Mouse (Mus musculus) MEL (cell line): ENCODE measurements at regions not wholly inside any gene's neighbourhood (a gene's known extent, or its start where the extent isn't known, plus 50 kb on each side); places are given as distances from the start of the nearest gene placed in this dataset.

Experiments used
- DNase-seq: peaks from one replicate; pipeline ENCODE4 v3.0.0; 2011; ENCODE audit warnings: low read depth, low spot score
- H3K27ac ChIP-seq: 2 replicates; pipeline ENCODE4 v1.5.1; 2012; ENCODE audit warnings: low read depth, mild to moderate bottlenecking, control low read depth, low read length, moderate library complexity; ENCODE audit not compliant: control insufficient read depth
- H3K27me3 ChIP-seq, 2 experiments: fragments of 150-350 bp in 1 of 2; sonication (generic) in 1 of 2; 2 replicates each; pipeline ENCODE4 v1.6.1; 2012; ENCODE audit warnings: low read length in 2 of 2, mild to moderate bottlenecking in 2 of 2, improper control_type of control experiment in 1 of 2, moderate library complexity in 1 of 2; ENCODE audit not compliant: insufficient read depth in 2 of 2, control insufficient read depth in 1 of 2
- H3K36me3 ChIP-seq, 2 experiments: 2 replicates each; pipeline ENCODE4 v1.6.1; 2012 to 2014; ENCODE audit warnings: low read length in 2 of 2, improper control_type of control experiment in 1 of 2, inconsistent platforms in 1 of 2, mild to moderate bottlenecking in 1 of 2; ENCODE audit not compliant: insufficient read depth in 2 of 2, control insufficient read depth in 1 of 2
- H3K4me1 ChIP-seq, 2 experiments: fragments of 150-350 bp in 1 of 2; sonication (generic) in 1 of 2; 2 replicates each; pipeline ENCODE4 v1.6.1; 2012; ENCODE audit warnings: low read length in 2 of 2, improper control_type of control experiment in 1 of 2, mild to moderate bottlenecking in 1 of 2; ENCODE audit not compliant: insufficient read depth in 2 of 2, control insufficient read depth in 1 of 2
- H3K4me3 ChIP-seq, 2 experiments: fragments of 150-350 bp in 1 of 2; sonication (generic) in 1 of 2; 2 replicates each; pipeline ENCODE4 v1.5.1; 2012; ENCODE audit warnings: low read depth in 2 of 2, low read length in 2 of 2, mild to moderate bottlenecking in 2 of 2, moderate library complexity in 2 of 2, control low read depth in 1 of 2, improper control_type of control experiment in 1 of 2; ENCODE audit not compliant: control insufficient read depth in 1 of 2, insufficient read depth in 1 of 2
- H3K79me2 ChIP-seq: 2 replicates; pipeline ENCODE4 v1.6.1; 2012; ENCODE audit warnings: mild to moderate bottlenecking, low read length, moderate library complexity; ENCODE audit not compliant: control insufficient read depth, poor library complexity, insufficient read depth
- H3K9ac ChIP-seq: 2 replicates; pipeline ENCODE4 v1.6.1; 2012; ENCODE audit warnings: low read depth, mild to moderate bottlenecking, control low read depth, low read length, moderate library complexity; ENCODE audit not compliant: control insufficient read depth, poor library complexity, severe bottlenecking
- H3K9me3 ChIP-seq: fragments of 150-350 bp; sonication (generic); replicated peaks from 2 replicates; pipeline ENCODE4 v1.6.1; 2012; ENCODE audit warnings: mild to moderate bottlenecking, low read length, improper control_type of control experiment, moderate library complexity; ENCODE audit not compliant: insufficient read depth
- E2F4 ChIP-seq: IDR thresholded peaks from 2 replicates; pipeline ENCODE4 v1.6.1; 2011; ENCODE audit warnings: low read depth, low read length, improper control_type of control experiment, borderline replicate concordance
- ELF1 ChIP-seq: IDR thresholded peaks from 2 replicates; pipeline ENCODE4 v1.6.1; 2014; ENCODE audit warnings: low read depth, mild to moderate bottlenecking, inconsistent platforms, low read length, improper control_type of control experiment, moderate library complexity
- EP300 ChIP-seq, 2 experiments: IDR thresholded peaks; 2 replicates each; pipeline ENCODE4 v1.6.1; 2011; ENCODE audit warnings: improper control_type of control experiment in 2 of 2, low read length in 2 of 2, low read depth in 1 of 2, mild to moderate bottlenecking in 1 of 2
- JUND ChIP-seq: IDR thresholded peaks from 2 replicates; pipeline ENCODE4 v1.6.1; 2011; ENCODE audit warnings: low read depth, mild to moderate bottlenecking, improper control_type of control experiment, low read length
- MAFK ChIP-seq: IDR thresholded peaks from 2 replicates; pipeline ENCODE4 v1.6.1; 2011; ENCODE audit warnings: low read depth, mild to moderate bottlenecking, low read length, improper control_type of control experiment, borderline replicate concordance
- MEF2A ChIP-seq: IDR thresholded peaks from 2 replicates; pipeline ENCODE4 v1.6.1; 2014; ENCODE audit warnings: low read depth, mild to moderate bottlenecking, inconsistent platforms, low read length, improper control_type of control experiment; ENCODE audit not compliant: poor library complexity, insufficient replicate concordance, severe bottlenecking; ENCODE audit errors: extremely low read depth
- MXI1 ChIP-seq: IDR thresholded peaks from 2 replicates; pipeline ENCODE4 v1.6.1; 2011; ENCODE audit warnings: mild to moderate bottlenecking, low read depth, low read length, improper control_type of control experiment
- MYC ChIP-seq: IDR thresholded peaks from 2 replicates; pipeline ENCODE4 v1.6.1; 2011; ENCODE audit warnings: low read depth, mild to moderate bottlenecking, low read length, improper control_type of control experiment, moderate library complexity
- POLR2A ChIP-seq, 2 experiments: IDR thresholded peaks; 2 replicates each; pipeline ENCODE4 v1.6.1; 2011 to 2012; ENCODE audit warnings: low read length in 2 of 2, mild to moderate bottlenecking in 2 of 2, control low read depth in 1 of 2, improper control_type of control experiment in 1 of 2, low read depth in 1 of 2, moderate library complexity in 1 of 2; ENCODE audit not compliant: control insufficient read depth in 1 of 2, insufficient read depth in 1 of 2, poor library complexity in 1 of 2
- POLR2AphosphoS2 ChIP-seq: IDR thresholded peaks from 2 replicates; pipeline ENCODE4 v1.6.1; 2011; ENCODE audit warnings: low read length, improper control_type of control experiment
- RAD21 ChIP-seq: IDR thresholded peaks from 2 replicates; pipeline ENCODE4 v1.6.1; 2011; ENCODE audit warnings: mild to moderate bottlenecking, low read depth, low read length, improper control_type of control experiment

DNA sequence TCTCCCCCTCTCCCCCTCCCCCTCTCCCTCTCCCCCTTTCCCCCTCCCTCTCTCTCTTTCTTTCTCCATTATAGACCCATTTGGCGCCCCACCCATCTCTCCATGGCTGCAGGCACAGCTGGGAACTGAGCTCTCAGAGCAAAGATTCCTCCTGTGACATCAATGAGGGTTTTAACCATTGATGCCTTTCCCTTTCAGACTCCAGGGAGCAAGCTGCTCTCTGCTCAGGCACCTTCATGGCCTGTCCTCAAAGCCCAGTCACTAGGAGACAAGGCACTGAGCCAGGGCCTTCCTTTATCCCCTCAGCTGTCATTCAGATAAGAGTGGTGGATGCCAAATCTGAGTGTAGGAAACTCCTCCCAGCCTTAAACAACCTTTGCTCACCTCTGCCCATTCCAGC is 56.8 kb upstream of the Gm45716 start:
- DNase-seq, result no peak
- Histone ChIP-seq H3K4me1 (no peaks in the 10 kb centered on the region), H3K79me2 (no peaks in the 10 kb centered on the region), H3K27me3 (peaks cover 12 to 18% of the 10 kb centered on the region in 2 experiments; a peak in 3 of 4 replicates), H3K27ac (no peak overlapping the region), H3K36me3 (no peaks in the 10 kb centered on the region), H3K4me3 (no peak overlapping the region), H3K9me3 (no peaks in the 10 kb centered on the region), H3K9ac (no peak overlapping the region)
- TF ChIP-seq E2F4, result no peak
- no peak for TF ChIP-seq MXI1
- no peak for TF ChIP-seq MEF2A
- TF ChIP-seq POLR2AphosphoS2, result no peak

DNA sequence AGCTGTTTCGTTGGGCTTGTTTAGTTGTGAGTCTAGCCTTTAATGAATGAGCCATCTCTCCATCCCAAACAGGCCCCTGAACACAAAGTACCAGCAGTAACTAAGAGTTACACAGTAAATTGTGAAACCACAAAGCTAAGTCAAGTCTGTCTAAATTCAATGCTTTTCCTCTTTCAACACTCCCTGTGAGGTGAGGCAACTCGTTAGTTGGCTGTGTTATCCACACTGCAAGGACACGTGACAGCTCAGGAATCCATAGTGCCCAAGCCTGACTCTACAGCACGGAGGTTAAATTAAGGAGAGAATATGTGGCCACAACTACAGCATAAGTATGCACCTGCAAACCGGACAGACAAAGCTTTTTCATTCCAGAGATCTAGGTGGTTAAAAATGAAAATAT is 54.9 kb upstream of the Gm45716 start:
- H3K27me3 ChIP-seq, result peaks cover 10 to 18% of the 10 kb centered on the region in 2 experiments; a peak in 3 of 4 replicates
- TF ChIP-seq ELF1 (no peak), MYC (no peak), MAFK (no peak), EP300 (IDR thresholded peaks at IDR 0.05; ENCODE audit: low read depth in 1 of 2, low read length in 2 of 2) (no peak)
- DNase-seq, result no peak
- H3K79me2 ChIP-seq, result no peaks in the 10 kb centered on the region
- H3K27ac ChIP-seq, result no peak overlapping the region
- no peak overlapping the region for H3K4me3 ChIP-seq
- H3K9ac ChIP-seq, result no peak overlapping the region
- no peaks in the 10 kb centered on the region for H3K4me1 ChIP-seq
- H3K36me3 ChIP-seq, result no peaks in the 10 kb centered on the region
- H3K9me3 ChIP-seq, result no peaks in the 10 kb centered on the region

- H3K79me2 ChIP-seq, result no peaks in the 10 kb centered on the region
- no peaks in the 10 kb centered on the region for H3K9me3 ChIP-seq
- H3K27me3 ChIP-seq, result peaks cover 0 to 4% of the 10 kb centered on the region in 2 experiments; a peak in 3 of 4 replicates
- H3K4me3 ChIP-seq, result no peak overlapping the region
- no peaks in the 10 kb centered on the region for H3K4me1 ChIP-seq
- DNase-seq, result no peak
- no peak overlapping the region for H3K9ac ChIP-seq
- H3K36me3 ChIP-seq, result no peaks in the 10 kb centered on the region
- TF ChIP-seq JUND (no peak), POLR2A (IDR thresholded peaks at IDR 0.05; ENCODE audit: control insufficient read depth in 1 of 2, insufficient read depth in 1 of 2, low read depth in 1 of 2, low read length in 2 of 2, poor library complexity in 1 of 2) (no peak), RAD21 (no peak)
- no peak overlapping the region for H3K27ac ChIP-seq
Measured at GRCm38 (mm10) chr11:90136307-90136706, 51.2 kb upstream of the Gm45716 start.
